Mouse (Mus musculus): ENCODE measurements around the gene Gm47996. TPM values are rescaled to one million over a fixed set of nuclear protein-coding genes. Genes with fewer than 3 reads are reported as not detected.

Gm47996 gene
- polyA plus RNA-seq, 1 experiment from 2014 or later, result not detected

- no peak overlapping the region for H3K27ac ChIP-seq
- H3K9me3 ChIP-seq, result no peaks in the 10 kb centered on the region
- WGBS, result 79% methylated on average over 2 of the region's 2 CpGs
- H3K9ac ChIP-seq, result no peak overlapping the region
- no peaks in the 10 kb centered on the region for H3K27me3 ChIP-seq (replicated peaks)
- H3K4me1 ChIP-seq, result no peaks in the 10 kb centered on the region
- H3K4me2 ChIP-seq, result no peak overlapping the region
- no peak for ATAC-seq (replicated peaks)
- no peaks in the 10 kb centered on the region for H3K36me3 ChIP-seq (replicated peaks)
- no peak overlapping the region for H3K4me3 ChIP-seq
Observed at GRCm38 (mm10) chr1:151214862-151215261, 4.9 kb downstream of the Gm47996 start.

GRCm38 (mm10) chr1:151215985-151216384 is 6.1 kb downstream of the Gm47996 start:
- Histone ChIP-seq H3K27ac (no peak overlapping the region), H3K9ac (no peak overlapping the region), H3K36me3 (replicated peaks) (no peaks in the 10 kb centered on the region), H3K4me3 (no peak overlapping the region), H3K4me1 (no peaks in the 10 kb centered on the region), H3K9me3 (no peaks in the 10 kb centered on the region), H3K4me2 (no peak overlapping the region), H3K27me3 (replicated peaks) (no peaks in the 10 kb centered on the region)
- no peak for ATAC-seq (replicated peaks)
- 86% methylated on average over 1 of the region's 1 CpGs for WGBS

GRCm38 (mm10) chr1:151216417-151216816 is 6.5 kb downstream of the Gm47996 start:
- Histone ChIP-seq H3K4me3 (no peak overlapping the region), H3K36me3 (replicated peaks) (no peaks in the 10 kb centered on the region), H3K27ac (no peak overlapping the region), H3K27me3 (replicated peaks) (no peaks in the 10 kb centered on the region), H3K9me3 (no peaks in the 10 kb centered on the region), H3K4me1 (no peaks in the 10 kb centered on the region), H3K4me2 (no peak overlapping the region), H3K9ac (no peak overlapping the region)
- no peak for ATAC-seq (replicated peaks)
- WGBS, result 37% methylated on average over 3 of the region's 3 CpGs

- ATAC-seq (replicated peaks), result no peak
- 86% methylated on average over 5 of the region's 5 CpGs for WGBS
Observed at GRCm38 (mm10) chr1:151219045-151219444, 9.1 kb downstream of the Gm47996 start.

GRCm38 (mm10) chr1:151220098-151220497 is 10.2 kb downstream of the Gm47996 start:
- Histone ChIP-seq H3K4me3 (no peak overlapping the region), H3K9me3 (no peaks in the 10 kb centered on the region), H3K4me1 (no peaks in the 10 kb centered on the region), H3K36me3 (replicated peaks) (no peaks in the 10 kb centered on the region), H3K27me3 (replicated peaks) (no peaks in the 10 kb centered on the region), H3K4me2 (no peak overlapping the region), H3K27ac (no peak overlapping the region), H3K9ac (no peak overlapping the region)
- 63% methylated on average over 7 of the region's 7 CpGs for WGBS
- no peak for ATAC-seq (replicated peaks)

More at GRCm38 (mm10) chr1:151219045-151219444, 9.1 kb downstream of the Gm47996 start:
- Histone ChIP-seq H3K4me2 (no peak overlapping the region), H3K4me1 (no peaks in the 10 kb centered on the region), H3K36me3 (replicated peaks) (no peaks in the 10 kb centered on the region), H3K4me3 (no peak overlapping the region), H3K27ac (no peak overlapping the region), H3K27me3 (replicated peaks) (no peaks in the 10 kb centered on the region), H3K9ac (no peak overlapping the region), H3K9me3 (no peaks in the 10 kb centered on the region)

GRCm38 (mm10) chr1:151222561-151223267 is 12.8 kb downstream of the Gm47996 start:
- 93% methylated on average over 10 of the region's 10 CpGs for WGBS
- Histone ChIP-seq H3K9ac (no peak overlapping the region), H3K4me1 (no peaks in the 10 kb centered on the region), H3K27me3 (replicated peaks) (no peaks in the 10 kb centered on the region), H3K4me3 (no peak overlapping the region), H3K27ac (no peak overlapping the region), H3K4me2 (no peak overlapping the region), H3K36me3 (replicated peaks) (no peaks in the 10 kb centered on the region), H3K9me3 (no peaks in the 10 kb centered on the region)
- no peak for ATAC-seq (replicated peaks)

- H3K36me3 ChIP-seq (replicated peaks), result no peaks in the 10 kb centered on the region
- H3K27ac ChIP-seq, result no peak overlapping the region
- no peaks in the 10 kb centered on the region for H3K9me3 ChIP-seq
- H3K27me3 ChIP-seq (replicated peaks), result no peaks in the 10 kb centered on the region
- no peak overlapping the region for H3K4me2 ChIP-seq
- H3K4me1 ChIP-seq, result no peaks in the 10 kb centered on the region
- no peak overlapping the region for H3K4me3 ChIP-seq
- no peak overlapping the region for H3K9ac ChIP-seq
- WGBS, result 80% methylated on average over 1 of the region's 1 CpGs
- no peak for ATAC-seq (replicated peaks)
Observed at GRCm38 (mm10) chr1:151223377-151223776, 13.4 kb downstream of the Gm47996 start.

GRCm38 (mm10) chr1:151224536-151224935 is 14.6 kb downstream of the Gm47996 start:
- Histone ChIP-seq H3K9me3 (no peaks in the 10 kb centered on the region), H3K27me3 (replicated peaks) (no peaks in the 10 kb centered on the region), H3K36me3 (replicated peaks) (no peaks in the 10 kb centered on the region), H3K4me3 (no peak overlapping the region), H3K4me1 (no peaks in the 10 kb centered on the region), H3K27ac (no peak overlapping the region), H3K9ac (no peak overlapping the region), H3K4me2 (no peak overlapping the region)
- ATAC-seq (replicated peaks), result no peak
- 100% methylated on average over 1 of the region's 1 CpGs for WGBS

- Histone ChIP-seq H3K4me1 (no peaks in the 10 kb centered on the region), H3K4me3 (no peak overlapping the region), H3K27ac (no peak overlapping the region), H3K4me2 (no peak overlapping the region), H3K9me3 (no peaks in the 10 kb centered on the region), H3K36me3 (replicated peaks) (no peaks in the 10 kb centered on the region), H3K27me3 (replicated peaks) (no peaks in the 10 kb centered on the region), H3K9ac (no peak overlapping the region)
- ATAC-seq (replicated peaks), result no peak
- WGBS, result 86% methylated on average over 8 of the region's 8 CpGs
Observed at GRCm38 (mm10) chr1:151227506-151227905, 17.6 kb downstream of the Gm47996 start.

- Histone ChIP-seq H3K36me3 (replicated peaks) (no peaks in the 10 kb centered on the region), H3K9me3 (no peaks in the 10 kb centered on the region), H3K27me3 (replicated peaks) (no peaks in the 10 kb centered on the region), H3K9ac (no peak overlapping the region), H3K4me3 (no peak overlapping the region), H3K4me1 (no peaks in the 10 kb centered on the region), H3K27ac (no peak overlapping the region), H3K4me2 (no peak overlapping the region)
- WGBS, result 83% methylated on average over 1 of the region's 1 CpGs
- ATAC-seq (replicated peaks), result no peak
Observed at GRCm38 (mm10) chr1:151228320-151228989, 18.5 kb downstream of the Gm47996 start.

GRCm38 (mm10) chr1:151232346-151232745 is 22.4 kb downstream of the Gm47996 start:
- no peaks in the 10 kb centered on the region for H3K4me1 ChIP-seq
- H3K9ac ChIP-seq, result no peak overlapping the region
- H3K4me2 ChIP-seq, result no peak overlapping the region
- H3K36me3 ChIP-seq (replicated peaks), result no peaks in the 10 kb centered on the region
- H3K9me3 ChIP-seq, result no peaks in the 10 kb centered on the region
- no peak for ATAC-seq (replicated peaks)
- H3K27ac ChIP-seq, result no peak overlapping the region
- no peaks in the 10 kb centered on the region for H3K27me3 ChIP-seq (replicated peaks)
- no peak overlapping the region for H3K4me3 ChIP-seq
- 89% methylated on average over 3 of the region's 3 CpGs for WGBS

GRCm38 (mm10) chr1:151233756-151234155 is 23.8 kb downstream of the Gm47996 start:
- H3K9me3 ChIP-seq, result no peaks in the 10 kb centered on the region
- H3K27me3 ChIP-seq (replicated peaks), result no peaks in the 10 kb centered on the region
- WGBS, result 88% methylated on average over 3 of the region's 3 CpGs
- ATAC-seq (replicated peaks), result no peak
- H3K4me3 ChIP-seq, result no peak overlapping the region
- H3K36me3 ChIP-seq (replicated peaks), result no peaks in the 10 kb centered on the region
- no peak overlapping the region for H3K27ac ChIP-seq
- no peak overlapping the region for H3K9ac ChIP-seq
- H3K4me1 ChIP-seq, result no peaks in the 10 kb centered on the region
- H3K4me2 ChIP-seq, result no peak overlapping the region

GRCm38 (mm10) chr1:151235574-151235973 is 25.6 kb downstream of the Gm47996 start:
- WGBS, result 8% methylated on average over 2 of the region's 2 CpGs
- Histone ChIP-seq H3K4me3 (no peak overlapping the region), H3K27me3 (replicated peaks) (no peaks in the 10 kb centered on the region), H3K27ac (no peak overlapping the region), H3K36me3 (replicated peaks) (no peaks in the 10 kb centered on the region), H3K4me2 (no peak overlapping the region), H3K4me1 (no peaks in the 10 kb centered on the region), H3K9ac (no peak overlapping the region), H3K9me3 (peaks cover 3% of the 10 kb centered on the region; the same call in 1 of the 2 replicates)
- no peak for ATAC-seq (replicated peaks)

Data from midbrain, embryonic 15.5 days (tissue).